Mouse (Mus musculus): ENCODE results near the gene Ccdc175. TPM values are rescaled to one million over a fixed set of nuclear protein-coding genes. Genes with fewer than 3 reads are reported as not detected.

The Ccdc175 gene
- polyA plus RNA-seq, 1 experiment: not detected

DNA sequence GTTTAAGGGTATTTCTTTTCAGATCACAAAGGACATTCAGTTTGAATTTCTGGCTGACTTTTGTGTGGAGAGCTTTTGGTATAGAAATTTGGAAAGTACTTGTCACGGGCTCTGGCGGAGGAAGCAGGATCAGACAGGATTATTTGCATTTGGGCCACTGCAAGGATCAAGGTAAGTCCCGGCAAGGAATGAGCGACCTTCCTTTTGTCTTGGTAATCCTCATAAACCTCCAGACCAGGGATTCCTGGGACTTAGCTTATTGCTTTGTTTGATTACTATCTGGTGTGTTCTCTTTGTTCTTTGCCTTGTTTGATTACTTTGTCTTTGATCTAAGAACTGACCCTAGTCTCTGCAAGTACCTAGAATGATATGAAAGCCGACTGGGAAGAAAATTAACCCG, 131.0 kb downstream of the Ccdc175 start:
- no peak for TF ChIP-seq GATA1 (IDR thresholded peaks at IDR 0.05; ENCODE audit: low read length)
- TF ChIP-seq TAL1 (IDR thresholded peaks at IDR 0.05; ENCODE audit: low read length): no peak
- no peaks in the 10 kb centered on the region for H3K4me1 ChIP-seq (ENCODE audit: control insufficient read depth)
- no peaks in the 10 kb centered on the region for H3K27me3 ChIP-seq (ENCODE audit: control insufficient read depth)
- H3K9me3 ChIP-seq (ENCODE audit: control insufficient read depth, low read length): no peaks in the 10 kb centered on the region
- H3K36me3 ChIP-seq (ENCODE audit: control insufficient read depth): no peaks in the 10 kb centered on the region
- H3K4me3 ChIP-seq (replicated peaks): no peak overlapping the region

DNA sequence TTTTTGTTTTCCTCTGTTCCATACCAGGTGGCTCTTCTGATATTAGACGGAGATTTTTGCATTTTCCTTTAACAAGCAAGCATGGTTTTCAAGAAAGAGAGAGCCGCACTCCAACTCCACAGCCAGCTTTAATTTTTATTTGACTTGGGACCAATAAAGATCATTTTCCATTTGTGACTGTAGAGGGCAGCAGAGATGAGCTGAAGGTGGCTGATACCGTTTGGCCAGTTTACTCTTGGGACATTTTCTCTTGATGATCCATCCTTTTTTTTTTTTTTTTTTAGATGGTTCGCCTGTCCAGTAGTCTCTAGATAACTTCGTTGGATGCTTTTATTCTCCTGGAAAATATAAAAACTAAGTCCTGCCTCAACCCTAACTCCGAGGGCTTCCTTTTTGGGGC, 131.5 kb downstream of the Ccdc175 start:
- Histone ChIP-seq H3K27me3 (ENCODE audit: control insufficient read depth) (no peaks in the 10 kb centered on the region), H3K4me1 (ENCODE audit: control insufficient read depth) (no peaks in the 10 kb centered on the region), H3K4me3 (replicated peaks) (no peak overlapping the region), H3K9me3 (ENCODE audit: control insufficient read depth, low read length) (no peaks in the 10 kb centered on the region), H3K36me3 (ENCODE audit: control insufficient read depth) (no peaks in the 10 kb centered on the region)
- TF ChIP-seq GATA1 (IDR thresholded peaks at IDR 0.05; ENCODE audit: low read length): no peak
- TF ChIP-seq TAL1 (IDR thresholded peaks at IDR 0.05; ENCODE audit: low read length): no peak

- no peak for TF ChIP-seq GATA1 (IDR thresholded peaks at IDR 0.05; ENCODE audit: low read length)
- no peak for TF ChIP-seq TAL1 (IDR thresholded peaks at IDR 0.05; ENCODE audit: low read length)
- Histone ChIP-seq H3K4me3 (replicated peaks) (no peak overlapping the region), H3K27me3 (ENCODE audit: control insufficient read depth) (no peaks in the 10 kb centered on the region)
Measured at GRCm38 (mm10) chr12:72052571-72052970, 132.3 kb downstream of the Ccdc175 start.

More at GRCm38 (mm10) chr12:72052571-72052970, 132.3 kb downstream of the Ccdc175 start:
- Histone ChIP-seq H3K36me3 (ENCODE audit: control insufficient read depth) (no peaks in the 10 kb centered on the region), H3K9me3 (ENCODE audit: control insufficient read depth, low read length) (no peaks in the 10 kb centered on the region), H3K4me1 (ENCODE audit: control insufficient read depth) (no peaks in the 10 kb centered on the region)

Other genes with a start within 250 kb of the Ccdc175 start
- not detected in 2 replicates for gene Gpr135, start 113.9 kb downstream of the Ccdc175 start, polyA plus RNA-seq (2012)
- not detected in 2 replicates for gene L3hypdh, start 99.6 kb downstream of the Ccdc175 start, polyA plus RNA-seq (2012)
- gene Jkamp, start 99.4 kb downstream of the Ccdc175 start, polyA plus RNA-seq (2012): 0.29 and 0.52 TPM in 2 replicates
- gene Rtn1, start 224.0 kb upstream of the Ccdc175 start, polyA plus RNA-seq (2012): 0.02 TPM in 1 of 2 replicates, not detected in the other